Mouse (Mus musculus): ENCODE measurements around the gene Accsl.

DNA sequence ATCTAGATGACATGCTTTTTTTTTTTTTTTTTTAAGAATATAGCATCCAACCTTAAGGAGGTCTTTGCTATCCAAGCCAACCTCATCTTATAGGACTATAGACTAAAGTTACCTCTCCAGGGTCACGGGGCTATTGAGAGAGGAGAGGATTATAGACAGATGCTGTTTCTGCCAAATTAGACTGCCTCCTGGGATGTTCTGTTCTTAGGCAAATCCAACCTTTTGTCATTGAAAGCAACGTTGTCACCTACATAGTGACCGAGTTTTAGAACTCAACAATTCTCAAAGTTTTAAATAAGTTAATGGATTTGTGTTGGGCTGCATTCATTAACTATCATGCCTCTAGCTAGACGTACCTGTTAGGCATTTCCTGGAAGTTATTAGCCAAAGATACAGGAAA, 5.7 kb downstream of the Accsl start:
- TF ChIP-seq CTCF (IDR thresholded peaks at IDR 0.05; ENCODE audit: low read depth, low read length) (no peak), GATA1 (IDR thresholded peaks at IDR 0.05; ENCODE audit: borderline replicate concordance, low read length) (no peak), POLR2AphosphoS5 (IDR thresholded peaks at IDR 0.05; ENCODE audit: insufficient replicate concordance, low read depth, low read length) (no peak), TAL1 (conservative IDR thresholded peaks at IDR 0.05; ENCODE audit: low read depth, low read length) (no peak)
